Mouse (Mus musculus) T-helper 1 cell (primary cell): ENCODE results near the gene Gm10197.

Experiments used
- in situ Hi-C: fragments of 300-600 bp; cut with MboI, MseI; formaldehyde crosslinking; loops from one replicate; pipeline ENCODE4 v1.15.1; 2025; ENCODE audit warnings: high pct_unique_total_duplicates

The Gm10197 gene

DNA sequence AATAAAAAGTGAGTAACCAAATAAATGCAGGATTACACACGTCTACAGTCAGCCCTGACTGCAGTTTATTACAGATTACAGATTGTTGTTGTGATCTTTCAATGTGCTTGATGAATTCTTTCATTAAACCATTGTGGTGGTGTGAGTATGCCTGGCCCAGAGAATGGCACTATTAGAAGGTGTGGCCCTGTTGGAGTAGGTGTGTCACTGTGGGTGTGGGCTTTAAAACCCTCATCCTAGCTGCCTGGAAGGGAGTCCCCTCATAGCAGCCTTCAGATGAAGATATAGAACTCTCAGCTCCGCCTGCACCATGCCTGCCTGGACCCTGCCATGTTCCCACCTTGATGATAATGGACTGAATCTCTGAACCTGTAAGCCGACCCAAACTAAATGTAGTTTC, 23.4 kb upstream of the Gm10197 start:
- in situ Hi-C loops, result loop anchor here (25.0 kb wide), 1 partner anchor 1917 kb away; the partner anchor contains the start of genes Vti1a and Zdhhc6

DNA sequence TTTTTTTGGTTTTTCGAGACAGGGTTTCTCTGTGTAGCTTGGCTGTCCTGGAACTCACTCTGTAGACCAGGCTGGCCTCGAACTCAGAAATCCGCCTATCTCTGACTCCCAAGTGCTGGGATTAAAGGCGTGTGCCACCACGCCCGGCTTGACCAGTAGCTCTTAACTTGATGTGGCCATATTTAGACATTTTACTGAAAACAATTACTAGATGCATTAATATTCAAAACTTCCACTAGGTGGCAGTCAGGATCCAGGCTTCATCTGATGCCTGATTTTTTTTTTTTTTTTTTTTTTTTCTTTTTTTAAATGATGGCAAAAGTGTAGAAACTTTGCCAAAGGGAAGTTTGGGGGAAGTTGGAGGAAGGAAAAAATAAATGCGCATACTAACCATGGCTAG, 23.0 kb upstream of the Gm10197 start:
- in situ Hi-C loops, result loop anchor here (25.0 kb wide), 1 partner anchor 1918 kb away; the partner anchor contains the start of genes Vti1a and Zdhhc6

DNA sequence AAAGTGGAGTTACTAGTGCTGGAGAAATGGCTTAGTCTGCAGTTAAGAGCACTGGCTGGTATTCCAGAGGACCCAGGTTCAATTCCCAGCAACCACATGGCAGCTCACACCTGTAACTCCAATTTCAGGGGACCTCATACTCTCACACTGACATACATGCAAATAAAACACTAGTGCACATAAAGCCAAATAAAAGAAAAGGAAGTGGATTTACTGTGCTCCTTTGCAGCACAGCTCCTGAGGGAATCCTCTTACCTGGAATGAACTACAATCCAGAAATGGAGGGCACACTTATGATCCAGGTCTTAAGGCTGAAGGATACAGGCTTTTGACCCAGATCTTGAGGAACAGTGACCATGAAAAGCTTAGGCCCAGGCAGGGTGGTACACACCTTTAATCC, 22.1 kb upstream of the Gm10197 start:
- in situ Hi-C loops, result loop anchor here (25.0 kb wide), 1 partner anchor 1919 kb away; the partner anchor contains the start of genes Vti1a and Zdhhc6

DNA sequence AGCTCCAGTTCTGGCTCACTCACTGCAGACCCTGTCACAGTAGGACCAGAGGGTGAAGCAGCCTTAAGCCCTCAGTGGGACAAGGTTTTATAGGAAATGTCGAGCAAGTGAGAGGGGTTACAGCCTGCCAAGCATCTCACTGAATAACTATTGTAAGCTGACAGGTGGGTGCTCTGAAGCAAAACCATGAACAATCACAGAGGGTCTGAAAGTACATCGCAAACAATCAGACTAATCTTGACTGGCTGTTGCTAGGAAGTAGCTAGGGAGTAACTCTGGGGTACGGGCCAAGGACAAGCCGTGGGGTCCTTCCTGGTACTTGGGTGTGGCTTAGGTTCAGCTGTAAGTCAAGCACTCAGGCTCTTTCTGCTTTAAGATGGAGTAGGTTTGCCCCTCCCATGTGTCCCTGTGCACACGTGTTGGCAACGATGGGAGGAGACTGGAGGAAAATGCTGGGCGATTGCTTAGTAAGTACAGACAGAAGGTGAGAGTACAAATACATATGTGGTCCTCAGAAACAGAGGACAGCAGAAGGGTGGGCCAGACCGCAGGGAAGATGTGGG, 21.3 kb upstream of the Gm10197 start:
- in situ Hi-C loops, result loop anchor here (25.0 kb wide), 1 partner anchor 1919 kb away; the partner anchor contains the start of genes Vti1a and Zdhhc6

DNA sequence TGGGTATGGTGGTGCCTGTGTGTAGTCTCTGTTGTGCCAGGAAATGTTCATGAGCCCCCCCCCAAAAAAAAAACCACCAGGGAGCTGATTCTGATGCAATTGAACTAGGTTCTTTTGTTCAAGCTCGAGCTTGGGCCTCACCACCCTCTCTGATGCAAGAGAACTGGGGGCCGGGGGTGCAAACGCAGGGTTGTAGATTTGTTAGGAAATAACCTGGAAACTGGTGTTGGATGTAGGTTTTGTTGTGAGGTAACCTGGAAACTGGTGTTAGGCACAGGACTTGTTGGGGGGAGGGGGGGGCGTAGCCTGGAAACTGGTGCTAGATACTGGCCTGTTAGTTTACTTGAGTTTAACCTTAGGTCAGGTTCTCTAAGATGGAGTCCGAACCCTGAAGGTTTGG, 20.2 kb upstream of the Gm10197 start:
- in situ Hi-C loops, result loop anchor here (25.0 kb wide), 1 partner anchor 1921 kb away; the partner anchor contains the start of genes Vti1a and Zdhhc6

DNA sequence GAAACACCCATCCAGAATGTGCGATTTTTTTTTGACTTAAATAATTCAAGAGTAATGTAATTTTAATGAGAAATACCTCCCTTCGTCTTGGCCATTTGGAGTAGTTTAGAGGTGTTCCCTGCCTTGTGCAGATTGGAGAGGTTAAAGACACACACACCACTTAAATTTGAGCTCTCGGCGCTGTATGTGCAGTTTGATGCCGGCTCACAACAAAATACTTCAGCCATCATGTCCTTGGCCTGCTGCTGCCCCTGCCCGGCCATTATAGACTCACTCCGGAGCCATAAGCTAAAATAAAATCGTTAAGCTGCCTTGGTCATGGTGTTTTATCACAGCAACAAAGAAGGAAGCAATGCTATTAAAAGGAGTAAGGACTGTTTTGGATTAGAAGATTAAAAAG, 19.8 kb upstream of the Gm10197 start:
- in situ Hi-C loops, result loop anchor here (25.0 kb wide), 1 partner anchor 1921 kb away; the partner anchor contains the start of genes Vti1a and Zdhhc6

DNA sequence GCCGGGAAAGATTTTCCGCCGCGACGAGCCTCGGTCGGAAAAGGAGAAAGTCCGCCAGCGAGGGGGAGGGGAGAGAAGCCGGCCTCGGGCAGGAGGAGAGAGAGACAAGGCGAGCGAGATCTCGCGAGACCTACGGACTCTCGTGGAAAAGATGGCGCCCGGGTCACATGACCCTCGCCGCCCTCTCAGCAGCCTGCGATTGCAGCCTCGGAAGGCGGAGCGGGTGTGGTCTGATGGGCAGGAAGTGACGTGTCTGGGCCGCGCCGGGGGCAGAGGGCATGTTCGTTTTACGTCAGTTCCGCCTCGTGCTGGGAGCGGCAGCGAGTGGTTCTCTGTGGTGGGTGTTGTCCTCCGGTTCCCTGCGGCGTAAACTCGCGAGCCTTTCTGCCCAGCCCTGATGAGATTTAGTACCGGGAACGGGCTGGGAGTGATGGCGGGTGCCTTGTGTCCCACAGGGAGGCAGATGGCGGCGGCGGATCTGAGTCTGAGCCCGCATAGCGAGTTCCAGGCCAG, 19.0 kb upstream of the Gm10197 start, which contains the start of gene Smndc1:
Gene Smndc1, minus strand, starts transcription at position 84 of the 513 bp plus-strand sequence.
- in situ Hi-C loops, result loop anchor here (25.0 kb wide), 1 partner anchor 1922 kb away; the partner anchor contains the start of genes Vti1a and Zdhhc6

DNA sequence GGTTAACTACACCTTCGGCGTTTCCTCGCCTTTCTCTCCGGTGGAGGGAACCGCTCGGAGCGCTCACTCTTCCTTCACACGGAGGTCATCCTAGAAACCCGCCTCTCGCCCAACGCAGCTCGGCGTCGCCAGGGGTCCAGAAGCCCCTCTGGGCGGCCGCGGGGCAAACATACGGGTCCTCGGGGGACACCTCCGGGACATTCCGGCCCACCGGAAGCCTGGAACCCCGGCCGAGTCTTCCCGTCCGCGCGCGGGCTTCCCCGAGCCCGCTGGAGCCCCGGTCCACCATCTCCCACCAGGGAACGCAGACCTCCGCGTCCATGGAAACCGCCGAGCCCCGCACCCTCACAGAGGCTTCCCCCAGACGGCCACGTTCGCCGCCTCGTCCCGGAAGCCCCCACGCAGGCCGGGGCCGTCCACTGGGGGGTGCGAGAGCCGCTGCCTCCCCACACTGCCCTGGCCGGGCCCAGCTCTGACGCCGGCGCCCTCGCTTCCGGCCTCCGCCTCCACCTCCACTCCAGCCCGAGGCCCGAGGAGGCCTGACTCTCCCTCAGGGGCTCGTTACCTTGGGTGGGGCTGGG, 18.4 kb upstream of the Gm10197 start:
- in situ Hi-C loops, result loop anchor here (25.0 kb wide), 1 partner anchor 1922 kb away; the partner anchor contains the start of genes Vti1a and Zdhhc6

DNA sequence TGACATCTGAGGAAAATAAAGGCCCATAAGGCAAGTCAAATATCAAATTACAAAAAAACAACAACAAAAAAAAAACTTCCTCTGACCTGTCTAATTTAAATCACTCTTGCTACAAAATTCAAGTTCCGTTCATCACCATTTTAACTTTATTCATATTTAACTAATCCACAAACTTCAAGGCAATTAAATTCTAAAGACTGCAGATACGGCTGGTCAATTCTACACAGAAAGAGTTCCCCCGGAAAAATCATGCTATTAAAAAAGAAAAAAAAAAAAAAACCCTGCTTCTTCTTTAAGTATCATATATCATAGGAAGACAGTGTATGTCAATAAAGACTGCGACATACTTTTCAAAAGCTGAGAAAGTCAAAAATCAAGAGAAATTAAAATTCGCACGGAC, 17.9 kb upstream of the Gm10197 start:
- in situ Hi-C loops, result loop anchor here (25.0 kb wide), 1 partner anchor 1923 kb away; the partner anchor contains the start of genes Vti1a and Zdhhc6

DNA sequence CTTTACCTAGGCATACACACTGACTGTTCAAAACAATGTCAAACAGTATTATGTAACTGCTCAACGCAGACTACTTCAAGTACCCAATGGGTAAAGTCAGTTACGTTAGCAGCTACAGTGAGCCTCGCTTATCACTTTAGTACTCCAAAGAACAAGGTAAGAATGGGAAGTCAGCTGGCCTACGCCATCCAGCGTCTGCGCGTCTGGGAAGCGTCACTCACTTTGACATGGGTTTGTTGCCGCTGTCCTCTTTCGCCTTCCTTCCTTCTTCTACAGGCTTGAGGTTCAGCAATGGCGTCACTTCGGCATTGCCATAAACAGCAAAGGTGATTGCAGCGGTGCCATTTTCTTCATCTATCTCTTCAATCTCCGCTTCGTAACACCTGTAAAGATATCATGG, 11.8 kb upstream of the Gm10197 start:
- in situ Hi-C loops, result loop anchor here (25.0 kb wide), 1 partner anchor 1929 kb away; the partner anchor contains the start of genes Vti1a and Zdhhc6

DNA sequence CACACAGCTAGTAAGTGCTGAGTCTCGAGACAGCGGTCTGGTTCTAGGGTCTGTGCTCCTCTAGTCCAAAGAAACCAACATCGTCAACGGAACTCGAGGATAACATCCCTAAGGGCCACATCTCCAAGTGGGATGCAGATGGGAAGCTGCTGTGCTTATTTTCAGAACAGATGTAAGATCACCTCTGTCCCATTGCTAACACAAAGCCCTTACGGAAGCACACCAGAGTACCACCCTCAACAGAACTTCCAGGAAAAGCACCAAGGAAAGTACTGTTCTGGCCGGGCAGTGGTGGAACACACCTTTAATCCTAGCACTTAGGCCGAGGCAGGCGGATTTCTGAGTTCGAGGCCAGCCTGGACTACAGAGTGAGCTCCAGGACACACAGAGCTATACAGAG, 6.9 kb upstream of the Gm10197 start:
- in situ Hi-C loops, result loop anchor here (5.0 to 25.0 kb wide), 2 partner anchors 36 to 1934 kb away; partner anchors contain the start of genes Vti1a and Zdhhc6

DNA sequence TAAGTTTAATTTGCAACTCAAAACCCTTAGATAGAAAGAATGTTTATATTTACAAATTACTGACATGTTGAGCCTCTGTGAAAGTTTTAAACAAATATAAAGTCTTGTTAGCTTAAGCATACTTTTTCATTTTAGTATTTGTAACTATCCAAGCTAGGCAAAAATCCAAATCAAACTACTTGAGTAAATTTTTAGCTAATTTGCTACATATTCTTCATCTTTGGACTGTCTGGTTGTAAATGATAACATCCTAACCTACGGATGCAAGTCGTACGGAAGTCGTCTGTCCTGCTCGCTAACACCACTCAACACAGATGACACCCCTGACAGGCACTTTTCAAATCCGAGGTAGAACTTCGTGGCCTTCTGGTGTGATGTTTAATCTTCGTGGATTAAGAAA, 6.1 kb upstream of the Gm10197 start:
- in situ Hi-C loops, result loop anchor here (5.0 to 25.0 kb wide), 2 partner anchors 35 to 1935 kb away; partner anchors contain the start of genes Vti1a and Zdhhc6

DNA sequence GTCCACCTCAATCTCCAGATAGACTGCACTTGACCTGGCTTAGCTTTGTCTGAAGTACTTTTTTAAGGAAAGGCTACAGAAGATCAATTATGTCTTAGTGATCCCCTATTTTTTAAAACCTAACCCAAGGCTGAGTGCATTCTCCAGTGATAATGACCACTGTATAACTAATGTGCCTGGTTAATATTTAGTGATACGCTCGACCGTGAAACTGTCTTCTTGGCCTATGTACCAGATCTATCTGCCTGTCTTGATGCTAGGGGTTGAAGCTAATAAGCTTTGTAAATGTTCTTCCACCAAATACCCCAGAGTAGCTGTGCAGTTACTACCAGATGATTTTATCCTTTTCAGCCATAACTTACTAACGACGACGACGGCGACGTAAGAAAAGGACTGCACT, 4.2 kb upstream of the Gm10197 start:
- in situ Hi-C loops, result loop anchor here (5.0 to 25.0 kb wide), 2 partner anchors 34 to 1936 kb away; partner anchors contain the start of genes Vti1a and Zdhhc6

DNA sequence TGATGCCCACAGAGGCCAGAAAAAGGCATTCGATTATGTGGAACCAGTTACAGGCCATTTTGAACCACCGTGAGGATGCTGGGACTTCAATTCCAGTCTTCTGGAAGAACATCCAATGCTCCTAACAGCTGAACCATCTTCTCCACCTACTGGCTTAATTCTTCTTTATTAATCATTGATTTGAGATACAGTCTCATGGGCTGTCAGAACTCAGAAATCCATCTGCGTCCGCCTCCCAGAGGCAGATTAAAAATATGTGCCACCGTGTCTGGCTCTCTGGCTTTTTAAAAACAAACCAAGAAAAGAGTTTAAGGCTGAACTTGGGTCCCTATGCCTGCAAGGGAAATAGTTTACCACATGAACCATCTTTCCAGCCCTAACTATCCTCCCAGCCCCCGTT, 3.7 kb upstream of the Gm10197 start:
- in situ Hi-C loops, result loop anchor here (5.0 to 25.0 kb wide), 2 partner anchors 33 to 1937 kb away; partner anchors contain the start of genes Vti1a and Zdhhc6

DNA sequence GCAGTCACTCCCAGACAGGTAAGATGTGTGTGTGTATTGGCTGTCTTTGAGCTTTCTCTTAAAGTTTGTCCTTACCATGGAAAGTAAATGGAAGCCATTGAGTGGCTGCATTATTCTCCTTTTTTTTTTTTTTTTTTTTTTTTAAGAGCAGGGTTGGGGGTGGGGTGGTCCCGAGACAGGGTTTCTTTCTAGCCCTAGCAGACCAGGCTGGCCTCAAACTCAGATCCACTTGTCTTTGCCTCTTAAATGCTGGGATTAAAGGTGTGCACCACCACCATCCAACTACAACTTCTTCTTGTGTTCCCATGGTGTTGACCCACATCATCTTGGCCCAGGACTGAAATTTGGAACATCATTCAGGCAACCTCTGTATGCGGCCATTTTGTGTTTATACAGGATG, 2.0 kb upstream of the Gm10197 start:
- in situ Hi-C loops, result no loop called here

DNA sequence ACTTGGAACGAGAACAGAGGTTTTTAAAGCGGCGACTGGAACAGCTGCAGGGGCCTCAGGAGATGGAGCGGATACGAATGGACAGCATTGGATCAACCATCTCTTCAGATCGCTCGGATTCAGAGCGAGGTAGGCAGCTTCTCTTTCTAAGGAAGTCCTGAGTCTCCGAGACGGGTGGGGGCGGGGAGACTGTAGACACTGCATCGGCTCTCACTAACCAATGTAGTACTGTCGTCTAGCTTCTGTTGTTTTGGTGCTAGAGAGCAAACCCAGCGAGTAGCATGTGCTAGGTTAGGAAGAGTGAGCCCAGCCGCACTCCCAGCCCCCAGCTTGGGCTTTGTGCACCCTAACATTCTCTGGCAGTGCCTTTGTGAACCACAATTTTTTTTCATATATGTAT, 1.3 kb downstream of the Gm10197 start:
- in situ Hi-C loops, result no loop called here

DNA sequence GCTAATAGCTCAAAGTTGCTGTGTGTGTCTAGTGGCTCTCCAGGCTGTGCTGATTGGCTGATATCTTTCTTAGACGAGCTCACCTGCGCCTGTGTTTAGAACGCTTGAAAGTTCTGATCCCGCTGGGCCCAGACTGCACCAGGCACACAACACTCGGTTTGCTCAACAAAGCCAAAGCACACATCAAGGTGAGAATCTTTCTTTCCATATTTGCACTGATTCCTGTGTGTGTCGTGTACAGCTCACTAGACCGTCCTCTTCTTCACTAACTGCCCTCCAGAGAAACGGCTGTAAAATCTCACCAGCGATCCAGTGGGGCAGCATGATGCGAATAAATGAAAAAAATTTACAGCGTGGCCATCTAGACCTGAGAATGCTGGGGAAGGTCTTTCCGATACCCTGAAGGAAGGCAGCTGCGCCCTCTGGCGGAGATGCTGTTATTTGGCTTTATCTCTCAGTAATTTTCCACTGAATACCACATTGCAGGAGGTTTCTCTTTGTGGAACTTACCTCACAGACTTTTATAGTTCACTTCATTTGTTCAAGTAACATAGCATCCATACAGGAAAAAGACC, 2.0 kb downstream of the Gm10197 start:
- in situ Hi-C loops, result loop anchor here (10.0 kb wide), 1 partner anchor 295 kb away; no protein-coding TSS in a partner anchor

DNA sequence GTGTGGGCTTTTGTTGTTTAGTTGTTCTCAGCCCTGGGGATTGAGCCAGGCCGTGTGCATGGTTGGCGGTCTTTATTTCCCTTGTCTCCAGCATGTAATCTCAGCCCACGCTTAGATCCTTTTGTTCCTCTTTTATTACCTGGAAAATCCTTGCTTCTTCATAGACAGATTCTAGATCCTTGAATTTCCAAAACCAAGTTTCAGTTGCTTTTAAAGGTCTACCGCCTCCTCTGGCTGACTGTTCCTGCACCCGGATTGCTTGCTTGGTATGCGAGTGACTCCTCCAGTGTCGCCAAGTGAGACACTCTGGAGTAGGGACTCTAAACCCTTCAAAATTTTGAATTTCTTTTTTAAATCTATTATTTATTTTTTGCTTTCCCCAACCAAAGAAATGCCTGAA, 4.7 kb downstream of the Gm10197 start:
- in situ Hi-C loops, result loop anchor here (10.0 kb wide), 1 partner anchor 292 kb away; no protein-coding TSS in a partner anchor

DNA sequence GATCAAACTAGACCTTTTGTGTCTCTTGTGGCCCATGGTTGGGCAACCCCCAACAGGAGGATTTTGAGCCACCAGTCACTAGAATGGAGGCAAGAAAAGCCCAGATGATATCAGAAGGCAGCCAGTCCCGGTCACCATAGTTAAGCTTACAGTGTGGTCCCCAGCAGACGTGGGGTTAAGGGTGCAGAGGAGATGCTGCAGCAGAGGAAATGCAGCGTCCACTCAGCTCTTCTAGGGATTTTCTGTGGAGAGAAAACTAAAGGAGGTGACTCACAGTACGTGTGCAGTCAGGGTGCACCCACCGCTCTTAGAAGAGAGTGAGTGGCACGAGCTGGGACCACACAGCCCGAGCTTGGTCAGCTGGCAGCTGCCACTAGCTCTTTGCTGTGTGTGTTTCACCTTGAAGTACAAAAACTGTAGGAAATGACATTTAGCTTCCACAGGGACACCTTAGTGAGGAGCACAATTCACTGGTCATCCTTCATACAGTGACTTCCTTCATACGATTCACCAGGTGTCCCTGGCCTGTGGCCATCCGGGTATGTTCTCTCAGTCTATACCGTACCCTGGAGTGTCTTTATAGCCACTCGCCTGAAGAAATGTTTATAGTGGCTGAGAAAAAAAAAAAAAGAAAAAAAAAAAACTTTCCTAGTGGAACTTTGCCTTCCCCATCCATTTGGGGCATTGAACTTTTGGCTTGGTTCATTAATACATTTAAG, 5.3 kb downstream of the Gm10197 start:
- in situ Hi-C loops, result loop anchor here (10.0 kb wide), 1 partner anchor 291 kb away; no protein-coding TSS in a partner anchor

DNA sequence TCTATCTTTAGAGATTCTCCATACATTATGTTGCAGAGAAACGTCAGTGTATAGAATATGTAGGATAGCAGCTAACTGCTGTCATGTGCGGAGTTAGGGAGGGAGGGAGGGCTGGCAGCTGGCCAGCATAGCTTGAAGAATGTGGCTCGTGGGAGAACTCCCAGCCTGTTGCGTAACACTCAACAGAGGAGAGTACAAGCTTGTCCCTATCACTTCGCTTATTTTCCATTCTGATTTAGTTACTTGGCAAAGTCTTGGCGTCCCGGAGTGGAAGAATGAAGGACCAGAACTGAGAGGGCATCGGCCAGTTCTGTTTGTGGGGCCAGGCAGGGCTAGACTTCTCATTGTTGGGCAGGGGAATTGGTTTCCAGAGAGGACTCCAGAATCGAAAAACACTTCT, 6.6 kb downstream of the Gm10197 start:
- in situ Hi-C loops, result loop anchor here (5.0 to 10.0 kb wide), 2 partner anchors 123 to 290 kb away; no protein-coding TSS in a partner anchor

DNA sequence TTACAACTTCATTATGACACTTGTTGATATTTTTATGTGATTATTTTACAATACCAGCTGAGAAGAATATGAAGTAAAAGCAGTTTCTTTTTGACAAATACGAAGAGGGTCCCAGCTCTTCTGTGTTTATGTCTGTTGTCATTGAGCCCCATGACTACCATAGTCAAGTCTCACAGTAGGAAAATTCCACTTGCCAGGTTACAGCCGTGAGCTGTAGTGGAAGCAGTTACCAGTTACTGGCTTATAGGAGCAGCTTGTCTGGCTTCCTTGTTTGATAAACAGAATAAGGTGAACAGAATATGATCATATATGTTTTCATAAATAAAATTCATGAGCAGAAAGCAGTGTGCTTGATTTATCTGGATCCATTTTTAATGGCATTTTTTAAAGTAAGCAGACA, 7.0 kb downstream of the Gm10197 start:
- in situ Hi-C loops, result loop anchor here (5.0 to 10.0 kb wide), 2 partner anchors 122 to 290 kb away; no protein-coding TSS in a partner anchor
